Mouse (Mus musculus): Measurements from ENCODE around the gene Bend6. TPM values are rescaled to one million over a fixed set of nuclear protein-coding genes. Genes with fewer than 3 reads are reported as not detected.
A peak's percentile ranks its signal among the peaks of the same experiment; 100 is the strongest.

The Bend6 gene
- 0.41 and 0.50 TPM in 2 replicates for polyA plus RNA-seq (2015; fragmentation: Nextera tagmentation; extraction: Ambion mirVana)

- WGBS (ENCODE audit: insufficient replicate concordance) = under 1% methylated on average over 98 of the region's 110 CpGs
- Histone ChIP-seq H3K27me3 (peaks cover 83% of the 10 kb centered on the region), H3K9ac (no peak within 1 kb of the TSS; the same call in 1 of the 2 replicates), H3K4me2 (peak within 1 kb of the TSS; percentile 69), H3K27ac (replicated peaks) (no peak within 1 kb of the TSS), H3K9me3 (replicated peaks) (no peaks in the 10 kb centered on the region), H3K36me3 (replicated peaks) (no peaks in the 10 kb centered on the region), H3K4me1 (replicated peaks) (peaks cover 3% of the 10 kb centered on the region; the same call in 1 of the 2 replicates), H3K4me3 (replicated peaks) (peak within 1 kb of the TSS; percentile 56)
- ATAC-seq (ENCODE audit: insufficient read depth) = peak; percentile 76
Measured at GRCm38 (mm10) chr1:33907421-33908190, at the start of gene Bend6. TSS of gene Bend6 (minus strand) at chr1:33907816.

GRCm38 (mm10) chr1:33955626-33956025 is 48.0 kb upstream of the Bend6 start:
- no peak for ATAC-seq (ENCODE audit: insufficient read depth)
- H3K4me3 ChIP-seq (replicated peaks) = no peak overlapping the region
- no peak overlapping the region for H3K9ac ChIP-seq
- no peaks in the 10 kb centered on the region for H3K27me3 ChIP-seq
- WGBS (ENCODE audit: insufficient replicate concordance) = 66% methylated on average over 6 of the region's 6 CpGs
- no peaks in the 10 kb centered on the region for H3K9me3 ChIP-seq (replicated peaks)
- H3K36me3 ChIP-seq (replicated peaks) = no peaks in the 10 kb centered on the region
- no peaks in the 10 kb centered on the region for H3K4me1 ChIP-seq (replicated peaks)
- H3K4me2 ChIP-seq = no peak overlapping the region
- H3K27ac ChIP-seq (replicated peaks) = no peak overlapping the region

GRCm38 (mm10) chr1:33948511-33948910 is 40.9 kb upstream of the Bend6 start:
- H3K4me1 ChIP-seq (replicated peaks) = 0 out of 2 replicates have a peak, but pooled peaks cover 5% of the 10 kb centered on the region
- 69% methylated on average over 5 of the region's 5 CpGs for WGBS (ENCODE audit: insufficient replicate concordance)
- no peak for ATAC-seq (ENCODE audit: insufficient read depth)
- no peak overlapping the region for H3K4me2 ChIP-seq
- H3K9ac ChIP-seq = no peak overlapping the region
- H3K27ac ChIP-seq (replicated peaks) = no peak overlapping the region
- no peaks in the 10 kb centered on the region for H3K9me3 ChIP-seq (replicated peaks)
- H3K4me3 ChIP-seq (replicated peaks) = no peak overlapping the region
- H3K27me3 ChIP-seq = no peaks in the 10 kb centered on the region
- H3K36me3 ChIP-seq (replicated peaks) = no peaks in the 10 kb centered on the region

GRCm38 (mm10) chr1:33947838-33948237 is 40.2 kb upstream of the Bend6 start:
- Histone ChIP-seq H3K36me3 (replicated peaks) (no peaks in the 10 kb centered on the region), H3K27me3 (no peaks in the 10 kb centered on the region), H3K9me3 (replicated peaks) (no peaks in the 10 kb centered on the region), H3K4me2 (no peak overlapping the region), H3K4me1 (replicated peaks) (0 out of 2 replicates have a peak, but pooled peaks cover 5% of the 10 kb centered on the region), H3K4me3 (replicated peaks) (no peak overlapping the region), H3K27ac (replicated peaks) (no peak overlapping the region), H3K9ac (no peak overlapping the region)
- WGBS (ENCODE audit: insufficient replicate concordance) = 71% methylated on average over 6 of the region's 6 CpGs
- no peak for ATAC-seq (ENCODE audit: insufficient read depth)

GRCm38 (mm10) chr1:33946601-33947395 is 39.2 kb upstream of the Bend6 start:
- Histone ChIP-seq H3K4me3 (replicated peaks) (no peak overlapping the region), H3K4me2 (no peak overlapping the region), H3K9ac (no peak overlapping the region), H3K27me3 (no peaks in the 10 kb centered on the region), H3K4me1 (replicated peaks) (0 out of 2 replicates have a peak, but pooled peaks cover 5% of the 10 kb centered on the region), H3K36me3 (replicated peaks) (no peaks in the 10 kb centered on the region), H3K27ac (replicated peaks) (no peak overlapping the region), H3K9me3 (replicated peaks) (no peaks in the 10 kb centered on the region)
- WGBS (ENCODE audit: insufficient replicate concordance) = 62% methylated on average over 12 of the region's 12 CpGs
- ATAC-seq (ENCODE audit: insufficient read depth) = no peak

- ATAC-seq (ENCODE audit: insufficient read depth) = peak; percentile 46; the same call in 1 of the 2 replicates
- Histone ChIP-seq H3K4me3 (replicated peaks) (no peak overlapping the region), H3K27me3 (no peaks in the 10 kb centered on the region), H3K36me3 (replicated peaks) (no peaks in the 10 kb centered on the region), H3K4me1 (replicated peaks) (0 out of 2 replicates have a peak, but pooled peaks cover 5% of the 10 kb centered on the region), H3K4me2 (no peak overlapping the region), H3K9ac (no peak overlapping the region), H3K27ac (replicated peaks) (no peak overlapping the region), H3K9me3 (replicated peaks) (no peaks in the 10 kb centered on the region)
- WGBS (ENCODE audit: insufficient replicate concordance) = 64% methylated on average over 6 of the region's 6 CpGs
Measured at GRCm38 (mm10) chr1:33945756-33946155, 38.1 kb upstream of the Bend6 start.

GRCm38 (mm10) chr1:33944977-33945750 is 37.5 kb upstream of the Bend6 start:
- Histone ChIP-seq H3K4me3 (replicated peaks) (0 out of 2 replicates have a peak overlapping the region, but pooled peaks have one; percentile 12), H3K27me3 (no peaks in the 10 kb centered on the region), H3K9me3 (replicated peaks) (no peaks in the 10 kb centered on the region), H3K27ac (replicated peaks) (peak overlapping the region; percentile 48; the same call in 1 of the 2 replicates), H3K36me3 (replicated peaks) (no peaks in the 10 kb centered on the region), H3K4me2 (peak overlapping the region; percentile 38), H3K9ac (no peak overlapping the region), H3K4me1 (replicated peaks) (0 out of 2 replicates have a peak, but pooled peaks cover 5% of the 10 kb centered on the region)
- ATAC-seq (ENCODE audit: insufficient read depth) = peak; percentile 76
- WGBS (ENCODE audit: insufficient replicate concordance) = 56% methylated on average over 17 of the region's 17 CpGs

GRCm38 (mm10) chr1:33943943-33944342 is 36.3 kb upstream of the Bend6 start:
- 0 out of 2 replicates have a peak, but pooled peaks cover 5% of the 10 kb centered on the region for H3K4me1 ChIP-seq (replicated peaks)
- H3K9ac ChIP-seq = no peak overlapping the region
- H3K27ac ChIP-seq (replicated peaks) = no peak overlapping the region
- no peak for ATAC-seq (ENCODE audit: insufficient read depth)
- H3K27me3 ChIP-seq = no peaks in the 10 kb centered on the region
- 43% methylated on average over 2 of the region's 2 CpGs for WGBS (ENCODE audit: insufficient replicate concordance)
- no peak overlapping the region for H3K4me3 ChIP-seq (replicated peaks)
- no peaks in the 10 kb centered on the region for H3K9me3 ChIP-seq (replicated peaks)
- H3K4me2 ChIP-seq = no peak overlapping the region
- no peaks in the 10 kb centered on the region for H3K36me3 ChIP-seq (replicated peaks)

GRCm38 (mm10) chr1:33942638-33943037 is 35.0 kb upstream of the Bend6 start:
- H3K9me3 ChIP-seq (replicated peaks) = no peaks in the 10 kb centered on the region

GRCm38 (mm10) chr1:33940364-33940928 is 32.8 kb upstream of the Bend6 start:
- H3K4me3 ChIP-seq (replicated peaks) = no peak overlapping the region
- no peaks in the 10 kb centered on the region for H3K9me3 ChIP-seq (replicated peaks)
- H3K36me3 ChIP-seq (replicated peaks) = no peaks in the 10 kb centered on the region
- H3K4me2 ChIP-seq = no peak overlapping the region
- ATAC-seq (ENCODE audit: insufficient read depth) = no peak
- WGBS (ENCODE audit: insufficient replicate concordance) = 65% methylated on average over 11 of the region's 11 CpGs
- H3K27ac ChIP-seq (replicated peaks) = no peak overlapping the region
- no peaks in the 10 kb centered on the region for H3K27me3 ChIP-seq
- no peak overlapping the region for H3K9ac ChIP-seq
- no peaks in the 10 kb centered on the region for H3K4me1 ChIP-seq (replicated peaks)

More at GRCm38 (mm10) chr1:33942638-33943037, 35.0 kb upstream of the Bend6 start:
- no peak overlapping the region for H3K9ac ChIP-seq
- H3K36me3 ChIP-seq (replicated peaks) = no peaks in the 10 kb centered on the region
- no peak overlapping the region for H3K27ac ChIP-seq (replicated peaks)
- H3K27me3 ChIP-seq = no peaks in the 10 kb centered on the region
- H3K4me2 ChIP-seq = no peak overlapping the region
- no peak for ATAC-seq (ENCODE audit: insufficient read depth)
- WGBS (ENCODE audit: insufficient replicate concordance) = 51% methylated on average over 8 of the region's 8 CpGs
- no peak overlapping the region for H3K4me3 ChIP-seq (replicated peaks)
- H3K4me1 ChIP-seq (replicated peaks) = 0 out of 2 replicates have a peak, but pooled peaks cover 3% of the 10 kb centered on the region

All from liver, embryonic 15.5 days (tissue).